Mouse (Mus musculus): ENCODE results near the gene Brd9.

- TF ChIP-seq CTCF (IDR thresholded peaks at IDR 0.05) (no peak), POLR2A (IDR thresholded peaks at IDR 0.05; ENCODE audit: insufficient read depth, low read depth, low read length) (no peak), EP300 (IDR thresholded peaks at IDR 0.05; ENCODE audit: insufficient read depth, low read depth, low read length) (no peak)
Observed at GRCm38 (mm10) chr13:73996456-73996855, 58.8 kb downstream of the Brd9 start.

Data from heart, adult 2 months (tissue).